Mouse (Mus musculus) bone marrow, adult 2 months (tissue): ENCODE results near the gene Pick1.

Experiments used
- CTCF ChIP-seq: fragments of 200-500 bp; IDR thresholded peaks from 2 replicates; pipeline ENCODE4 v1.5.1; 2011; ENCODE audit warnings: low read length, control low read depth; ENCODE audit not compliant: control insufficient read depth, insufficient read depth
- POLR2A ChIP-seq: fragments of 200-500 bp; IDR thresholded peaks from 2 replicates; pipeline ENCODE4 v1.6.1; 2011; ENCODE audit warnings: low read depth, mild to moderate bottlenecking, control low read depth, low read length, borderline replicate concordance; ENCODE audit not compliant: control insufficient read depth

- no peak for TF ChIP-seq CTCF
- TF ChIP-seq POLR2A, result no peak
Observed at GRCm38 (mm10) chr15:79273020-79273419, 44.0 kb downstream of the Pick1 start.
